Comparison of ENCODE assay signal across 29 mouse cellular contexts in the genomic region with DNA sequence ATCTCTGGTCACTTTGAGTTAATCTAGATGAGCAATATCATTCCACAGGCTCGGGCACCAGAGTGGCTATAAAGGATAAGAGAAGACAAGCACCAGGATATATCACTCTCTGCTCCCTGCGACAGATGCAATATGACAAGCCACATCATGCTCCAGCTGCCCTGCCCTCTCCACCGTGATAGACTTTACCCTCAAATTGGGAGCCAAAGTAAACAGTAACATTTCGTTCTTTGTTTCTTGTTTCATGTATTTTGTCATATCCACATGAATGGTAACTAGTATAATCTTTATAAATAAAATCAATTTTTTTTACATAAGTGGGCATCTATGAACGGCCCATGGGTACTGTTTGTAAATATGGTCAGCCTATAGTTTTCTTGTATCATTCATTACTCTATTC.
"Had no signal": no experiment of that assay in that cellular context is flagged by ENCODE, and none has a peak within 500 bp of the region (broad histone marks: within the 10 kb centered on the region; RNA-seq: fewer than 3 reads in every experiment).

No protein-coding gene starts in this region.

- H3K9me3 ChIP-seq: embryonic facial prominence, embryonic 10.5 days; embryonic facial prominence, embryonic 12.5 days; embryonic facial prominence, embryonic 13.5 days; embryonic facial prominence, embryonic 15.5 days; forebrain, embryonic 10.5 days; forebrain, embryonic 12.5 days; forebrain, embryonic 13.5 days; forebrain, embryonic 15.5 days had no signal

- ATAC-seq: forebrain, embryonic 13.5 days; forebrain, embryonic 14.5 days; forebrain, embryonic 15.5 days; forebrain, embryonic 16.5 days; forebrain, postnatal 0 days had no signal

- H3K27ac ChIP-seq: embryonic facial prominence, embryonic 10.5 days; embryonic facial prominence, embryonic 12.5 days; embryonic facial prominence, embryonic 13.5 days; embryonic facial prominence, embryonic 15.5 days; forebrain, embryonic 10.5 days; forebrain, embryonic 12.5 days; forebrain, embryonic 13.5 days; forebrain, embryonic 15.5 days; gastrocnemius, adult 2 months; heart, adult 2 months had no signal

- H3K4me3 ChIP-seq: embryonic facial prominence, embryonic 10.5 days; embryonic facial prominence, embryonic 12.5 days; embryonic facial prominence, embryonic 13.5 days; embryonic facial prominence, embryonic 15.5 days; erythroblast, embryonic 14.5 days; forebrain, embryonic 10.5 days; forebrain, embryonic 12.5 days; forebrain, embryonic 13.5 days; forebrain, embryonic 15.5 days; gastrocnemius, adult 2 months; heart, adult 2 months had no signal

- H3K4me1 ChIP-seq: embryonic facial prominence, embryonic 10.5 days; embryonic facial prominence, embryonic 12.5 days; embryonic facial prominence, embryonic 13.5 days; embryonic facial prominence, embryonic 15.5 days; forebrain, embryonic 12.5 days; forebrain, embryonic 13.5 days; forebrain, embryonic 15.5 days had no signal

- H3K36me3 ChIP-seq: embryonic facial prominence, embryonic 10.5 days; embryonic facial prominence, embryonic 12.5 days; embryonic facial prominence, embryonic 13.5 days; embryonic facial prominence, embryonic 15.5 days; forebrain, embryonic 10.5 days; forebrain, embryonic 12.5 days; forebrain, embryonic 15.5 days had no signal

- H3K4me2 ChIP-seq: embryonic facial prominence, embryonic 12.5 days; embryonic facial prominence, embryonic 13.5 days; embryonic facial prominence, embryonic 15.5 days; forebrain, embryonic 12.5 days; forebrain, embryonic 13.5 days; forebrain, embryonic 15.5 days had no signal

- DNase-seq: cerebellum, adult 2 months; cerebellum, adult 8-10 months; cerebellum, adult 9-10 months; cerebellum, adult 9-11 months; cerebellum, postnatal 10 days; cerebellum, postnatal 14 days; cerebellum, postnatal 25 days; cerebellum, postnatal 36 days; embryo, embryonic 11 days; forebrain, postnatal 0 days; gastrocnemius, adult 2 months; gastrocnemius, postnatal 10 days; gastrocnemius, postnatal 14 days; gastrocnemius, postnatal 25 days; gastrocnemius, postnatal 36 days; heart, adult 11 months; heart, adult 18-20 months; heart, adult 2 months had no signal

- H3K9ac ChIP-seq: embryonic facial prominence, embryonic 12.5 days; embryonic facial prominence, embryonic 13.5 days; embryonic facial prominence, embryonic 15.5 days; forebrain, embryonic 12.5 days; forebrain, embryonic 13.5 days; forebrain, embryonic 15.5 days; forebrain, postnatal 0 days had no signal

- H3K27me3 ChIP-seq: embryonic facial prominence, embryonic 12.5 days; embryonic facial prominence, embryonic 13.5 days; embryonic facial prominence, embryonic 15.5 days; forebrain, embryonic 12.5 days; forebrain, embryonic 13.5 days; forebrain, embryonic 15.5 days had no signal
